Mouse (Mus musculus) liver, embryonic 13.5 days (tissue): Measurements from ENCODE around the gene Trim72. TPM values are rescaled to one million over a fixed set of nuclear protein-coding genes. Genes with fewer than 3 reads are reported as not detected.
"Not testable (repeated sequence)": the region's sequence is repeated elsewhere in the genome, so short reads cannot be mapped to it uniquely, and the experiment has no call there.

Experiments used
- ATAC-seq: fragments of 200-750 bp; cut with Nextera tagmentation; 2 replicates; pipeline ENCODE4 v1.8.0; 2017; ENCODE audit warnings: low read depth, mild to moderate bottlenecking, moderate number of reproducible peaks, moderate library complexity
- DNase-seq: peaks from one replicate; pipeline ENCODE4 v3.0.0; 2022
- H3K27ac ChIP-seq: fragments of 300-500 bp; sonication (generic); 2 replicates; pipeline ENCODE4 v1.5.1; 2015; ENCODE audit warnings: moderate library complexity, mild to moderate bottlenecking, inconsistent platforms
- H3K27me3 ChIP-seq: fragments of 300-500 bp; sonication (generic); 2 replicates; pipeline ENCODE4 v1.6.1; 2015; ENCODE audit warnings: mild to moderate bottlenecking, inconsistent platforms
- H3K36me3 ChIP-seq: fragments of 300-500 bp; sonication (generic); 2 replicates; pipeline ENCODE4 v1.6.1; 2015; ENCODE audit warnings: mild to moderate bottlenecking, inconsistent platforms
- H3K4me1 ChIP-seq: fragments of 300-500 bp; sonication (generic); replicated peaks from 2 replicates; pipeline ENCODE4 v1.6.1; 2015; ENCODE audit warnings: inconsistent platforms
- H3K4me2 ChIP-seq: fragments of 300-500 bp; sonication (generic); 2 replicates; pipeline ENCODE4 v1.6.1; 2015; ENCODE audit warnings: inconsistent platforms, mild to moderate bottlenecking, moderate library complexity
- H3K4me3 ChIP-seq: fragments of 300-500 bp; sonication (generic); replicated peaks from 2 replicates; pipeline ENCODE4 v1.5.1; 2015; ENCODE audit warnings: mild to moderate bottlenecking, inconsistent platforms
- H3K9ac ChIP-seq: fragments of 300-500 bp; sonication (generic); 2 replicates; pipeline ENCODE4 v1.6.1; 2015; ENCODE audit warnings: mild to moderate bottlenecking, inconsistent platforms
- H3K9me3 ChIP-seq: fragments of 300-500 bp; sonication (generic); replicated peaks from 2 replicates; pipeline ENCODE4 v1.6.1; 2016; ENCODE audit warnings: inconsistent platforms
- WGBS: fragments of 180-500 bp; shearing (Covaris S2); methylation state at CpG from one replicate; pipeline ENCODE4 v1.1.7; 2015; ENCODE audit not compliant: insufficient replicate concordance; 5-methylcytosine and 5-hydroxymethylcytosine counted together
- polyA plus RNA-seq: library from polyadenylated mRNA; unstranded; fragments of >200 nt; fragmentation: Nextera tagmentation; extraction: Ambion mirVana; gene quantifications from 2 replicates; pipeline ENCODE4 v1.2.1, GENCODE M21; 2015

Trim72 gene
- polyA plus RNA-seq, 1 experiment from 2014 or later = not detected

GRCm38 (mm10) chr7:128012136-128012780 lies 8.5 kb downstream of the Trim72 start:
- Histone ChIP-seq H3K27me3 (no peaks in the 10 kb centered on the region), H3K36me3 (no peaks in the 10 kb centered on the region), H3K4me2 (no peak overlapping the region), H3K4me3 (no peak overlapping the region), H3K4me1 (no peaks in the 10 kb centered on the region; the same call in 1 of the 2 replicates), H3K9ac (no peak overlapping the region), H3K27ac (no peak overlapping the region), H3K9me3 (no peaks in the 10 kb centered on the region)
- ATAC-seq = no peak
- no peak for DNase-seq
- WGBS = 76% methylated on average over 13 of the region's 13 CpGs

DNA sequence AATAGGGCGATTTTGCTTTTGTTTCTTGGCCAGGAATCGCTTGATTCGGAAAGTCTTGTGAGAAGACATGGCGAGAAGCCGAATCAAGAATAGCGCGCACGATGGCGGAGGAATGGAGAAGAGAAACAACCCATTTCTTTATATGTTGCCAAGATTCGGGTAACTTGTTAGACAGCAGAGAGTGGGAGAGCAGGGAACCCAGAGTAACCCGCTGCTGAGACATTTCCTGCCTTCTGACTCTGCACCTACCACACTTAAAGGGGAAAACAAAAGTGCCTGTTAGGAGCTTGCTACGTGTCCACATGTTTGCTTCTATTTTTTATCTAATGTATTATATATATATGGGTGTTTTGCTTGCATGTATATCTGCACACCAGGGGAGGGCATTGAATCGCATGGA lies 9.4 kb downstream of the Trim72 start:
- 78% methylated on average over 13 of the region's 13 CpGs for WGBS
- DNase-seq = no peak
- H3K9me3 ChIP-seq = no peaks in the 10 kb centered on the region

DNA sequence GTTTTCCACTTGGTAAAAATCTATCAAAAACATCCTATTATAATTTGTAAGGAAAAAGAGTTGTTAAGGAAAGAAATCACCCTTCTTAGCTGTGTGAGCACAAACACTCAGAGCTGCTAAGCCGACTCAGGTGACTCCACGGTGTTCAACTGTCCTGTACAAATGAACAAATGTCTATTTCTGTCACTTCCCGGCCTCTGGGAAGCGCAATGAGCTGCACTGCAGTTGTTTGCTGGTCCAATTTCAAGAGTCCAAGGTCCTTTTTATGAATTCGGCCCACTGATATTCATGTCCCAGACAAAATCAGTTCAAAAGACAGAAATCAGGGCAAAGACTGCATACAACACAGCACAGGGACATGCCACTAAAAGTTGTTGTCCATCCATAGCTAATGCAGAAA lies 12.4 kb downstream of the Trim72 start:
- not testable (repeated sequence) for H3K36me3 ChIP-seq, H3K27me3 ChIP-seq, H3K9me3 ChIP-seq, ATAC-seq, H3K4me2 ChIP-seq, H3K9ac ChIP-seq, H3K4me3 ChIP-seq, DNase-seq, H3K4me1 ChIP-seq, H3K27ac ChIP-seq
- 50% methylated on average over 5 of the region's 5 CpGs for WGBS

More for the DNA sequence above, 9.4 kb downstream of the Trim72 start:
- H3K4me3 ChIP-seq = no peak overlapping the region
- H3K36me3 ChIP-seq = no peaks in the 10 kb centered on the region
- no peaks in the 10 kb centered on the region; the same call in 1 of the 2 replicates for H3K4me1 ChIP-seq
- H3K4me2 ChIP-seq = no peak overlapping the region
- H3K27ac ChIP-seq = no peak overlapping the region
- no peaks in the 10 kb centered on the region for H3K27me3 ChIP-seq
- no peak overlapping the region for H3K9ac ChIP-seq
- no peak for ATAC-seq

GRCm38 (mm10) chr7:128016650-128017049 lies 12.9 kb downstream of the Trim72 start:
- Histone ChIP-seq H3K4me2 (no peak overlapping the region), H3K27me3 (no peaks in the 10 kb centered on the region), H3K9me3 (no peaks in the 10 kb centered on the region), H3K4me3 (no peak overlapping the region), H3K36me3 (no peaks in the 10 kb centered on the region), H3K4me1 (no peaks in the 10 kb centered on the region), H3K9ac (no peak overlapping the region), H3K27ac (no peak overlapping the region)
- 74% methylated on average over 6 of the region's 6 CpGs for WGBS
- ATAC-seq (no peak), DNase-seq (no peak)

DNA sequence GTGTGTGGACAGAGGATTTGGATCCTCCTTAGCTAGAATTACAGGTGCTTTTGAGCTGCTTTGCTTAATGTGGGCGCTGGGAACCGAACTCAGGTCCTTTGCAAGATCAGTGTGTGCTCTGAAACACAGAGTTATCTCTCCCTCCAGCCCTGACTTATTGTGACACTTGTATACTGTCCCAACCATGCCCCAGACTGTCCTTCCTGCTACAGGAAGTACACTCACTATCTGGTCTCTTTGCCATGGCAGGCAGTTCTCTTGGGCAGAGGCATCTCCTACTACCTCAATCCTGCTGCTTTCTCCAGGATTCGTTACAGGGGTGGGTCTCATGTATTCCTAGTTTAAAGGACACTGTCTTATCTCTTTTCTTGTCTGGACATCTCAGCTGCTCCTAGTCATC lies 14.5 kb downstream of the Trim72 start:
- Histone ChIP-seq H3K4me3 (no peak overlapping the region), H3K9me3 (no peaks in the 10 kb centered on the region), H3K4me2 (no peak overlapping the region), H3K27me3 (no peaks in the 10 kb centered on the region), H3K27ac (no peak overlapping the region), H3K36me3 (no peaks in the 10 kb centered on the region), H3K4me1 (no peaks in the 10 kb centered on the region), H3K9ac (no peak overlapping the region)
- ATAC-seq (no peak), DNase-seq (no peak)
- WGBS = 55% methylated on average over 3 of the region's 3 CpGs

GRCm38 (mm10) chr7:128019187-128019586 lies 15.4 kb downstream of the Trim72 start:
- no peaks in the 10 kb centered on the region for H3K36me3 ChIP-seq
- no peaks in the 10 kb centered on the region for H3K4me1 ChIP-seq
- H3K4me3 ChIP-seq = no peak overlapping the region
- 35% methylated on average over 2 of the region's 2 CpGs for WGBS
- DNase-seq = no peak
- no peak for ATAC-seq
- H3K27me3 ChIP-seq = no peaks in the 10 kb centered on the region
- no peak overlapping the region for H3K9ac ChIP-seq
- H3K27ac ChIP-seq = no peak overlapping the region
- H3K4me2 ChIP-seq = no peak overlapping the region
- H3K9me3 ChIP-seq = no peaks in the 10 kb centered on the region

GRCm38 (mm10) chr7:128022974-128023373 lies 19.2 kb downstream of the Trim72 start:
- Histone ChIP-seq H3K36me3 (no peaks in the 10 kb centered on the region), H3K9ac (no peak overlapping the region), H3K9me3 (no peaks in the 10 kb centered on the region), H3K4me3 (no peak overlapping the region), H3K27me3 (no peaks in the 10 kb centered on the region), H3K4me1 (no peaks in the 10 kb centered on the region), H3K4me2 (no peak overlapping the region), H3K27ac (no peak overlapping the region)
- no peak for DNase-seq
- WGBS = 54% methylated on average over 8 of the region's 8 CpGs
- no peak for ATAC-seq

DNA sequence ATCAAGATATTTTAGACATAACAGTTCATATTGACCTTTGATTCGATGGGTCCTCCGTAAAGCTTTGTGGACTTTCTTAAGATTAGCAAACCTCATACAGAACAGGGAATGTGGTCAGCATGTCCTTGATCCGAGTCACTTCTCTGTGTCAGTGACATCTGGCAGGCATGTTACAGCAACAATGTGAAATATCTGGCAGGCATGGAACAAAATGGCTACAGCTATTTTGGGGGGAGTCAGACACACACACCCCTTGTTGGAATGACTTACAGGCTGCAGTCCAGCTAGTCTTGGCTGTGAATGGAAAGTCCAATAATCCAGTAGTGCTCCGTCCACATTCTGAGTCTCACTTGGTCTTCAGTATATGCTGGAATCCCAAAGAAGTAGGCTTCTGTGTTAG lies 19.8 kb downstream of the Trim72 start:
- Histone ChIP-seq H3K9me3 (no peaks in the 10 kb centered on the region), H3K36me3 (no peaks in the 10 kb centered on the region), H3K4me1 (no peaks in the 10 kb centered on the region), H3K27ac (no peak overlapping the region), H3K4me2 (no peak overlapping the region), H3K27me3 (no peaks in the 10 kb centered on the region), H3K9ac (no peak overlapping the region), H3K4me3 (no peak overlapping the region)
- no peak for DNase-seq
- 71% methylated on average over 4 of the region's 4 CpGs for WGBS
- ATAC-seq = no peak

DNA sequence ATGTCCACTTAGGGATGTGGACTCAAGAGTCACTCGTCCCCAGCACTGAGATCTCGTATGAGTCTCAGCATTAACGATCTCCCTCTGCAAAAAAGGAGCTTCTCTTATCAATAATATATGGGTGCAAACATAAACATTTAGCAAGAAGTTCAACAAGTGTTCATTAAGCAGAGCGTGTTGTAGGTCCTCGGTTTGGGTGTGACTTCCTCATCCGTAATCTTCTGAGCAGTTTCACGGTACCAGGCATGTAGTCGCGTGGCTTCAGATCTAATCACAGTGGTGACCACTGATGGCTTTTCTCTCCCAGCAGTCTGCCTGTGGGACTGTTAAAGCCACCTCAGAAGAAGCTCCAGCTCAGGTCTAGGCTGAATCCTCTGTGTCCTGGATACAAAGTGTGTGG lies 20.6 kb downstream of the Trim72 start:
- ATAC-seq = no peak
- Histone ChIP-seq H3K27me3 (no peaks in the 10 kb centered on the region), H3K4me2 (no peak overlapping the region), H3K4me1 (no peaks in the 10 kb centered on the region), H3K4me3 (no peak overlapping the region), H3K9ac (no peak overlapping the region), H3K36me3 (no peaks in the 10 kb centered on the region), H3K9me3 (no peaks in the 10 kb centered on the region), H3K27ac (no peak overlapping the region)
- DNase-seq = no peak
- WGBS = 65% methylated on average over 9 of the region's 9 CpGs

- no peaks in the 10 kb centered on the region for H3K4me1 ChIP-seq
- no peak overlapping the region for H3K9ac ChIP-seq
- H3K27ac ChIP-seq = no peak overlapping the region
- DNase-seq = no peak
- no peak overlapping the region for H3K4me3 ChIP-seq
- no peaks in the 10 kb centered on the region for H3K27me3 ChIP-seq
- 72% methylated on average over 4 of the region's 4 CpGs for WGBS
- H3K36me3 ChIP-seq = no peaks in the 10 kb centered on the region
- H3K4me2 ChIP-seq = no peak overlapping the region
- no peak for ATAC-seq
- H3K9me3 ChIP-seq = no peaks in the 10 kb centered on the region
These were observed 21.2 kb downstream of the Trim72 start for GRCm38 (mm10) chr7:128024932-128025331.

DNA sequence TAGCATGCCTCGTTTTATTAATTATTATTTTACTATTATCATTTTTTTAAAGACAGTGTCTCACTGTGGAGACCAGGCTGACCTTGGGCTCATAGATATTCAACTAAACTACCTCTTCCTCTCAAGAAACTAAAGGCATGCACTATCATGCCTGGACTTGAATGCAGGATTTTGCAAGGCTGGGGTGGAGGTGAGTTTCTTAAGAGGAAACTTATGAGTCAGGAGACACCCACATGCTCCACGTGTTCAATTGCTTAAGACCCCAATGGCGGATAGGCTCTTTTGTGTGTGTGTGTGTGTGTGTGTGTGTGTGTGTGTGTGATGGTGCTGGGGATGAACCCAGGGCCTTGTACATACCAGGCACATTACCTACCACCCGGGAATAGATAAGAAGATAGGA lies 21.6 kb downstream of the Trim72 start:
- Histone ChIP-seq H3K4me1 (no peaks in the 10 kb centered on the region), H3K4me2 (no peak overlapping the region), H3K4me3 (no peak overlapping the region), H3K9me3 (no peaks in the 10 kb centered on the region), H3K9ac (no peak overlapping the region), H3K27ac (no peak overlapping the region), H3K27me3 (no peaks in the 10 kb centered on the region), H3K36me3 (no peaks in the 10 kb centered on the region)
- ATAC-seq (no peak), DNase-seq (no peak)
- 57% methylated on average over 4 of the region's 4 CpGs for WGBS

DNA sequence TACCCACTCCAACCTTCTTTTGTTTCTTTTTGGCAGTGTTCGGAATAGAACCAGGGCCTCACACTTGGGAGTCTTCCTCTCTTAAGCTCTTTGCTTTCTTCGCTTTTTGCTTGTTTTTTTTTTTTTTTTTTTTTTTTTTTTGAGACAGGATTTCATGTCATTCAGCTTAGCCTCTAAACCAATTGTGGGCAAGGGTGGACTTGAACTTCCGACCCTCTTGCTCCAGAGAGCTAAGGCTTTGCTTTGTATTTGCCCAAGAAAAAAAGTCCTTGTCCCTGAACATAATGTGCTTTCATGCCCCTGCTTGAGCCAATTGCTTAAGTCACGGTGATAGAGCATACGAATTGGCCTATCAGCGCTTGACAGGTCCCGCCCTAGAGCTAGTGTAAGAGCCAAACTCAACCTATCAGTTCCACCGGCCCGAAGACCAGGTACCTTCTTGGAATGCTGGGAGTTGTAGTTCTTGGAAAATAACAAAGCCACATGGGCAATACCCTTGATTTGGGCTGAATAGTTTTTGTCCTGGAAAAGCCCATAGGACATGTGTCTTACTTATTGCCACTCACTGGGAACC lies 27.7 kb downstream of the Trim72 start:
- no peak overlapping the region for H3K9ac ChIP-seq
- DNase-seq = peak; percentile 39
- H3K4me3 ChIP-seq = no peak overlapping the region
- H3K4me1 ChIP-seq = no peaks in the 10 kb centered on the region; the same call in 1 of the 2 replicates
- H3K4me2 ChIP-seq = no peak overlapping the region
- no peaks in the 10 kb centered on the region for H3K27me3 ChIP-seq
- no peaks in the 10 kb centered on the region for H3K36me3 ChIP-seq
- 45% methylated on average over 9 of the region's 9 CpGs for WGBS
- no peak overlapping the region for H3K27ac ChIP-seq
- H3K9me3 ChIP-seq = no peaks in the 10 kb centered on the region
- ATAC-seq = peak; percentile 92
